Mouse (Mus musculus): Measurements from ENCODE around the gene S1pr4.

Gene S1pr4

DNA sequence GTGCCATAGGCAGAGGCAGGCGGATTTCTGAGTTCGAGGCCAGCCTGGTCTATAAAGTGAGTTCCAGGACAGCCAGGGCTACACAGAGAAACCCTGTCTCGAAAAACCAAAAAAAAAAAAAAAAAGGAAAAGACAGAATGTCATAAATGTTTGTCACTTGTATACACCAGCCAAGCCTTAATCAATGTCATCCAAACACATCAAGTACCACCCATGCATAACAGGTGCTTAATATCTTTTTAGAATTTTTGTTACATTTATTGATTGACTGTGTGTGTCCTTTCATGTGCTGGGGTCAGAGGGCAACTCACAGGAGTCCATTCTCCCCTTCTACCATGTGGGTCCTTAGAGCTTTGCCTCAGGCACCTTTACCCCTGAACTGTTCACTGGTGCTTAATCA lies at the start of gene S1pr4:
Gene S1pr4, minus strand, starts transcription at position 101 of the 400 bp plus-strand sequence.
- no peak for DNase-seq (ENCODE audit: low spot score)

DNA sequence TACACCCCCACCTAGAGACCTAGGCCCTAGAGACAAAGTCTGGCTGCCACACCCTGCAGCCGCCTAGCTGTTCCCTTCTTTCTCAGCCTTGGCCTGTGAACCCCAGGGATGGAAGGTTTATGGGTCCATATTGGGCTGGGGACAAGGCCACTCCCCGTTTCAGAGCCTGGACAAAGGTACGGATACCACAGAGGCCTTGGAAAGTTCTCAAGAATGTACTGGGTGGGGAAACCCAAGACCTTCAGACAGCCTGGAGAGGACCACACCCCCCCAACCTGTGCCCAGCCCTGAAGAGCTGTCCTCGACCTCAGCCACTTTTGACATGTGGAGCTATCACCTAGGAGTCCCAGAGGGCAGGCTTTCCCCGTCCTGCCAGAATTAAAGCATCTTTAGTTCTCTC lies 49.0 kb upstream of the S1pr4 start:
- DNase-seq (ENCODE audit: low spot score), result no peak

DNA sequence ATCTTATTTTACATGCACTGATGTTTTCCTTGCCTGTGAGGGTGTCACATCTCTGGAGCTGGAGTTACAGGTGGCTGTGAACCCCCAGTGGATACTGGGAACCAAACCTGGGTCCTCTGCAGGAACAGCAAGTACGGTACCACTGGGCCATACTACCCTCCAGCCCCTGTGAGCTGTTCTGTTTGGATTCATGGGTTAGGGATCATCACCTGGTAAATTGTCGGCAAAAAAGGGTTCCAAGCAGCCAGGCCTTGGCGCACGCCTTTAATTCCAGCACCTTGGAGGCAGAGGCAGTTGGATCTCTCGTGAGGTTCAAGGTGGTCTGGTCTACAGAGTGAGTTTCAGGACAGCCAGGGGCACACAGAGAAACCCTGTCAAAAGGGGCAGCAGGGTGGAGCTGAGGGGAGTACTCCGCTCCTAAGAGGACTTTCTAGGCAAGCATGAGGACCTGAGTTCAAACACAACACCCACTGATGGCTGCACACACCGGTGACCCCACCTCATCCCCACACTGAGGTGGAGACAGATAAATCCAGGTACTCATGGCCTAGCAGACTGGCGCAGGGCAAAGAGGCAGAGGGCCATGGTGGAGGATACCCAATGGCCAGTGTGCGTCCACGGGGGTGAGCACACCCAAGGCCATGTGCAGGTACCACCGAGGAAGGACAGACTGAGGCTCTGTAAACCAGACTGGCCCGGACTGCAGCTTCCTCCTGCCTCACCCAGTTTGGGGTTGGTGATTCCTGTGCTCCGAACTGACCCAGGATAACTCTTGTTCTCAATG lies 47.0 kb upstream of the S1pr4 start:
- DNase-seq (ENCODE audit: low spot score), result no peak

DNA sequence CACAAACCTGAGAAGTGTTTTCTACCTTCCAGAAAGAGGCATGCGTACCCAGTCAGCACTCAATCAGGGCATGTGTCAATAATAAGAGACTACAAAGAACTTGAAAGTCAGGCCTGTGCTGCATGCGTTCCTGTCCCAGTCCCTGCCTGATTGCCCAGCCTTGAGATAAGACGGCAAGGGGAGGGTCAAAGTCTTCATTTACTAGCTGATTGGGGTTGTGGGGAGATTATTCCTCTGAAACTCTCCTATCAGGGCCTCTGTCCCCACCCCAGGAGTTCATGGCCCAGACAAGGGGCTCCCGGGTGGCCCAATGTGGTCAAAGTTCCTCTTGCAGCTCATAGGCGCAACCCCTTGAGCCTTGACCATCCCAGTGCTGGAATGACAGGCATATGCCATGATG lies 46.4 kb upstream of the S1pr4 start:
- DNase-seq (ENCODE audit: low spot score), result no peak

DNA sequence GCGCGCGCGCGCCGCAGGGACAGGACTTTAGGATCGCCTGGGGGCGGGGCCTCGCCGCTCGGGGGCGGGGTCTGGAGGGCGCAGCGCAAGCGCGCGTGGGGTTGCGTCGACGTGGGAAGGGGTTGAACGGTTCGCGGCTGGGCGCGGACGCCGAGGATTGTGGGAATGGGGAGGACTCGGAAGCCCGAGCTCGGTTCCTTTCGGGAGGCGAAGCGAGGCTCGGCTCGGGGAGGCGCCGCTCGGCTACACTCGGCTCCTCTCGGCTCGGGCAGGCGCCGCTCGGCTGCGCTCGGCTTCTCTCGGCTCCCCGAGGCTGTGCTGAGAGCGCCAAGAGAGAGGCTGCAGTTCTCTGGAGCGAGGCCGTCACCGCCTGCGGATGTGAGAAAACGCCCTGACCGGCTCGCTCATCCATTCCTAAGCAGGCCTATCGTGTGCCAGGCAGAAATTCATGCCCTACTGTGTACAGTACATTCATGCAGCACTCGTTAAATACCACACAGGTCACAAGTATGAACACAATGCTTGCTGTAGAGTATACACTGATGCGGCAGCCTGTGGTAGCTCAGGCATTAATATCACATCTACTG lies 45.3 kb upstream of the S1pr4 start, which contains the start of gene Gna11:
Gene Gna11, minus strand, starts transcription at position 30 of the 587 bp plus-strand sequence.
- DNase-seq (ENCODE audit: low spot score), result peak; percentile 99

DNA sequence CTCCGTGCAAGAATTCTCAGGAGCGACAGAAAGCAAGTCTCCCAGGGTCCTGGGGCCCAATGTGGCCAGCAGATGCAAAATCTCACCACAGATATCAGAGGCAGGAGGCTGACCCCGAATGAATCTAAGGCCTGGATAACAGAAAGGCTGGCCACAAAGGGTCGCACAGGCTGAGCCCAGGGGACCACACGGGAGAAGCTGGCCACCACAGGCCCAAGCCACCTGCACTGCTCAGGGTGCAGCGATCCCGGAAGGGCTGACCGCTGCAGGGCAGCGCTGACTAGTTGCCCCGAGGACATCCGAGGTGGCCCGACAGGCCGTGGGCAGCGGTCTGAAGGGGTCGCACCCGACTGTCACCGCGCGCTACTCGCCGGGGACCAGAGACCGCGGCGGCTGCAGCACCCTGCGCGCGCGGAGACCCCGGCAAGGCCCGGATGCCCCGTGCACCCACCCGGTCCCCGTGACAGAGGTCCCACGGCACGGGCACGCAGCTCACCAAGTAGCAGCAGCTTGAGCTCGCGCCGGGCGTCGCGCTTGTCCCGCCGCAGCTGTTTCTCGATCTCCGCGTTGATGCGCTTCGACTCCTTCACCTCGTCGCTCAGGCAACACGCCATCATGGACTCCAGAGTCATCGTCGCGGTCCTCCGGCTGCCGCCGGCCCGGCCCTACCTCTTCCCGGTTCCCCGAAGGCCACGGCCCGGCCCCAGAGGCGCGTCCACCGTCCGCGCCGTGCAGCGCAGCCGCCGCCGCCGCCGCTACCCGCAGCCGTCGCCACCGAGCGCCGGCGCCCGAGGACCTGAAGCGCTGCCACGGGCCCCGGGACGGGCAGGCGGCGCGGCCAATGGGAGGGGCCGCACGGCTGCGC lies 44.6 kb upstream of the S1pr4 start:
- DNase-seq (ENCODE audit: low spot score), result no peak

DNA sequence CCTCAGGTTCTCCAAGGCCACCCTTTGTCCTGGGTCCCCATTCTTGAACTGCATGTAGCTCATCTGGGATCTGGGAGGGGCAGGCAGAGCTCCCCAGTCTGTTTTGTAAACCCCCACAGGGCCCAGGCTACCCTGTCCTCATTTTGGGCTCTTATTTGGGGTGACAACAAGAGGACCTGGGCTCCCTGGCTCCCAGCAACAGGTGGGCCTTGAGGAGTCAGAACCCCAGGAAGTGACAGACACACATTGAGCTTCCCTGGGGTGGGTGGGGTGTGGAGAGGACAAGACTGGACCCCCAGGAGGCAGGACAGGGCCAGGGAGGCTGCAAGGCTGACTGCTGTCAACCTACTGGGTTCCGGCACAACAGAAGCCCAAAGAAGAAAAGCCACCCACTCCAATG lies 43.7 kb upstream of the S1pr4 start:
- DNase-seq (ENCODE audit: low spot score), result no peak

DNA sequence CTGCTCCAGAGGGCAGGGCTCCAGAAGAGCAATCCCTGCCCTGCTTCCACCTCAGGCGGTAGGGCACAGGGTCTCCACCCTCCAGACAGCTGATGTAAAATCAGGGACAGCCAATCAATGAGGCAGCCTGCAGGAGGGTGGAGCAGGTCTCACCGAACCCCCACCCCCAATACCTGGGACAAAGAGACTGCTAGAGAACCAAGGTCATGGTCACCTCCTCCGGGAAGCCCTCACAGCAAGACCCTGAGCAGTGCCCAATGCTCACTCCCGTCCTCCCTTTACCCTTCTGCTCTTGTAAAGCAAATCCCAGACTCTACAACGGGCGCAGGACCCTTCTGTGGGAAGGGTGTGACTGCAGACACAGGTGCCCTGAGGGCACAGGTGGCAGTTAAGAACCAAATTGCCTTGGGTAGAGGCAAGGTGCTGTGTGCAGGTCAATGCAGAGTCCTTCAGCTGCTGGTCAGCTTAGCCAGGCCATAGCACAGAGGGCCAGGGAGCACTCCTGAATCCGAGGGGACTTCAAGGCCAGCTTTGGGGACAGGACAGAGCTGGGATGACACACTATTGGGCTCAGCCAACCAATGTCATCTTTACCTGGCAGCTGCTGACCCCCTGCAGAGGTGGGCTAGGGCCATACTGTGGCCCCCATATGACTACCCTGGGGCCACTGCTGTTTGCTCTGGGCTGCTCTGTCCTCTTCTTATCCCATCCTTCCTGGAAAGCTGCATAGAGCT lies 43.0 kb upstream of the S1pr4 start:
- DNase-seq (ENCODE audit: low spot score), result no peak

DNA sequence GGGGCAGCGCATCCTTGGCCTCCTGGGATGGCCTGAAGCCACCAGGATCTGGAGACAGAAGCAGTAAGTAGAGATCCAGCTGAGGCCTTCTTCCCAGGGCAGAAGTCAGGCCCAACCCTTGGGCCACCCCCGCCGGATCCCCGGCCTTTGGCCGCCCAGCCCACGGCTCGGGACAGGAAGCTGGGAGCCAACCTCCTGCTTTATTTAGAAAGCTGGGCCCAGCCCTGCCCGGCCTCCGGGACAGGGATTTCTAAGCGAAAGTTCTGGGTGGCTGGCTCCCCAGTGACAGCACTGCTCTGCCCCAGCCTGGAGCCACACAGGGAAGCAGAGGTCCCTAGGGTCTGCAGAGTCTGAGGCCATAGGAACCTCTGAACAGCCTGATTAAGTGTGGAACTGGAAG lies 41.9 kb upstream of the S1pr4 start:
- DNase-seq (ENCODE audit: low spot score), result no peak

DNA sequence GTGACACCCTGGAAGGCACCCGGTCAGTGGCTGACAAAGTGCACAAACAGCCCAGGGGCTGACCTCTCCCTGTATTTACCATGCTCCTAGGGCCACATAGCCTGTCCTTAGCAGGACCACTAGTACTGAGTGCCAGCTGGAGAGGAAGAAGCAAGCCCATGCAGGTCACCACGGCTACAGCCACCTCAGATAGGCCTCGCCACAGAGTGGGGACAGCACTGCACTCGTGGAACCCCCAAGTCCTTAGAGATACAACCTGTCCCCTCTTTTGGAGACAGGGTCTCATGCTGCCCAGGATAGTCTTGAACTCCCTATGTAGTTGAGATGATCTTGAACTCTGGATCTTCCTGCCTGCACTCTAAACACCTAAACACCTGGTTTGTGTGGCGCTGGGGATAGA lies 41.4 kb upstream of the S1pr4 start:
- DNase-seq (ENCODE audit: low spot score), result no peak

DNA sequence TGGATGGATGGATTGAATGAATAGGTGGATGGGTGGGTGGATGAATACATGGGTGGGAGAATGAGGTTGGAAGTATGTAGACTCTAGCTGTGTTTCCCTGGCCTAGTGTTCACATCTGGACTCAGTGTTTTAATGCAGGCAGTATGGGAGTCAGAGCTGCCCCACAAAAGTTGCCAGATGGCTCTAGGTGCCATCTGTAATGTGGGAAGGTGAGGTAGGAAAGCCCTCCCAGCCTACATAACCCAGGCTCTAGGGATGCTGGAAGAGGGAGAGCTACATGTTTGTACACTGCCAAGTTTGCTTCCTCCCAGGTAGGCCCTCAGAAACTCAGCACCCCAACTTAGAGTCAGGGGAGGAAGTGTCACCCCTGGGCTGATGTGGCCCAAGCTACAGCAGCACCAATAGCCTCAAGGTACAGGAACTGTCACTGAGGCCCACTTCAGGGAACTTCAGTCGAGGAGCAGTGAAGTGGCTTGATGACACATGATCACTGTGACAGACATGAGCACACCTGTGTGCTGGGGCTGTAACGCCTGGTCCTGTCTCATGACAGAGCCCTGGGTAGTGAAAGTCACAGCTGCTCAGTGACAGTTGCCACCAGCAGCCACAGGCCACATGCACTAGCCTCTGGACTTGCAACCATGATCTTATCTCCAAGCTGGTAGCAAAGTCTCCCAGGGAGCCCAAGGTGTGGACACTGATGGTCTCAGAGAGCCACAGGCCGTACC lies 38.6 kb upstream of the S1pr4 start:
- DNase-seq (ENCODE audit: low spot score), result no peak

DNA sequence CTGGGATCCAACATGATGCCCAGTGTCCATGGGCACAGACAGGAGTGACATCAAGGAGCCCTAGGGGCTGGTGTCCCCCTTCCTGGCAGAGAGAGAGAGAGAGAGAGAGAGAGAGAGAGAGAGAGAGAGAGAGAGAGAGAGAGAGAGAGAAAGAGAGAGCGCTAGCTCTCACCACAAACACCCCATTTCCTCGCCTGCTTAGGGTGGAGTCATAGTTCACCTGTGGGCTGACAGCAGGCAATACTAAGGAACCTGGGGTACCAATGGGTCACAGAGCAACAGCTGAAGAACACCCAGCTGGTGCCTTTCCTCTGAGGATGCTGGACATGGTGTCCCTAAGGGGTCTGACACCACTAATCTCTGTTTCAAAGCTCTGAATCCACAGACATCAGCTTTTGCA lies 37.5 kb upstream of the S1pr4 start:
- no peak for DNase-seq (ENCODE audit: low spot score)

DNA sequence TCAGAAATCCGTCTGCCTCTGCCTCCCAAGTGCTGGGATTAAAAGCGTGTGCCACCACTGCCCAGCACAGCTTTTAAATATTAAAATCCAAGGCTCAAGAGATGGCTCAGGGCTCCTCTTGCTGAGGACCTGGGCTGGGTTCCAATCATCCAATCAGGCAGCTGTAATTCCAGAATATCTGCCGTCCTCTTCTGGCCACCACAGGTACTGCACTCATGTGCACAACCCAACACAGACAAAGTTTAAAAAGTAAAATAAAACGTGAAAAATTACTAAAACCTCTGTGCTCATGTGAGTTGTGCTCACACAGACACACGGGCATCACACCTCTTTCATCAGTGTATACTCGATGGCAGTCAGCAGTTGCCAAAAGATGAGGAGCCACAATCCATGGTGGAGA lies 36.8 kb upstream of the S1pr4 start:
- no peak for DNase-seq (ENCODE audit: low spot score)

DNA sequence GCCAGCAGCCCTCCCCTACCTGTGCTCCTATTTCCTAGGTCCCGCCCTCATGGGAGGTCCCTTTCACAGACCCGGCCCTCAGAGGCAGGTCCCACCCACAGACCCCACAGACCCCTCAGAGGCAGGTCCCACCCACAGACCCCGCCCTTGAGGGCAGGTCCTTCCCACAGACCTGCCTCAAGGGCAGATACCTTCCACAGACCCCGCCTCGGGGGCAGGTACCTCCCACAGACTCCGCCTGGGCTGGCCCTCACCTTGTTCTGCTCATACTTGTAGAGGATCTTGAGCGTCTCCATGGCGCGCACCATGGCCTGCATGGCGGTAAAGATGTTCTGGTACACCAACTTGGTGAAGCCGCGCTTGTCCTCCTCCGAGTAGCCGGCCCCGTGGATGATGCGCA lies 34.9 kb upstream of the S1pr4 start:
- no peak for DNase-seq (ENCODE audit: low spot score)

DNA sequence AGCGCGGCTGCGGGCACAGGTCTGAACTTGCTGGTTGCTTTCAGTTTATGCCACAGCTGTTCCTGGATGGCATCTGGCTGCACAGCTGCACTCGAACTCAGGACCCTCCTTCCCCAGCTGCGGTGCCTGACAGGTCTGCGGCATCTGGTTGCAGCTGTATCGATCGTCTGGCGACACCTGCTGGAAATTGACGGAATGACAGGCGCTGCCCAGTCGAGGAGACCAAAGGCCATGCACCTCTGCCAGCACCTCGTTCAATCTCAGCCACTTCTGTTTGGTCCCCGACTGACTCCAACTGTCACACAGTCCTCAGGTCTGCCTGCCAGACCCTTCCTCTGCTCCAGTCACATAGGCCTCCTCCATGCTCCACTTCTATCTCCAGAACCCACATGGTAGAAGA lies 26.8 kb upstream of the S1pr4 start:
- DNase-seq (ENCODE audit: low spot score), result peak; percentile 72

DNA sequence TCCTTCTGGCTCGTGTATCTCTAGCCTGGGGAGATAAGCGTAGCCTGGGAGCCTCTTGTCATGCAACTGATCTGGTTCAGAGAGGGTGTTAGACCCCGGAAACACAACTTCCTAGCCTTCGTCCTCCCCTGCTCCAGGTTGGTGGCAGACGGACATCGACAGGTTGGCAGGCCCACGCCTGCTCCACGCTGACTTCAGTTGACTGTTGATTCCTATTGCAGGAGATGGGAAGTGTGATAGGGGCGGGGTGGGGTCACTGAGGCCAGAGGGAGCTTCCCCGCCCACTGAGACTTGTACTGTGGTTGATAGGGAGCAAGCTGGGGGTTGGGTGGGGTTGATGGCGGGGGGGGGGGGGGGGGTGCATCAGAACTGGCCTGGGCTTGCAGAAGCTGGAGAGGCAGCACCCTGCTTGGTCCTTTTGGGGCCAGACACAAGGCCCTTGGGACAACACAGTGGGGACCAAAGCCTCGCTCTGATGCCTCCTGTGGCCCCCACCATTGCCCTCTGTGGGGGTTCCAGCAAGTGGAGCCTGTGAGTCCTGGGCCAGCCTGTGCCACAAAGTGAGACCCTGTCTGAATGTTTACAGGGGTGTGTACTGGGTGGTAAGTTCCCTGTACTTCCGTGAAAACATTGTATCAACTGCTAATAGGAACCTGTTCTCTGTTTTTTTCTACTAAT lies 25.2 kb upstream of the S1pr4 start:
- no peak for DNase-seq (ENCODE audit: low spot score)

DNA sequence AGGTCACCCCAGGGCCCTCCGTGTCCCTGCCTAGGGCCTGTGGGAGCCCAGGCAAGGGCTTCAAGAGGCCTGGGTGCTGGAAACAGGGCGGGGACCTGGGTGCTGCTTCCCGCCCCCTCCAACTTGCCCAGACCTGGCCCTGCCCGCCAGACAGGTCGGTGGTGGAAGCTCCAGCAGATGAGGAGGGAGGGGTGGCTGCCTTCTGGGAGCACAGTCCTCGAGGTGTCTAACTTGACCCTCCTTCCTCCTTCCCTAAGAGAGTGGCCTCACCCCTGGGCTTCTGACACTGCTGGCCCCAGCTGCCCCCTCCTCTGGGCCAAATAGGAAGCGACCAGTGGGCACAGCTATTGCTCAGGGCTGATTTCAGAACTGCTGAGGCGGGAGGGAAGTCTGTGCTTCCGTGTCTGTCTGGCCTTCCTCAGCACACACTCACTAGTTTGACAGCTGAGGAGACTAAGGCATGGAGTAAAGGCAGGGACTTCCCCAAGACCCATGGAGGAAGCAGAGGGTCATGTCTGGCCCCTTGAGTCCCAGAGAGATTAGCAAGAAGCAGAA lies 24.2 kb upstream of the S1pr4 start, which contains the start of gene Gna15:
Gene Gna15, minus strand, starts transcription at position 175 of the 555 bp plus-strand sequence.
- DNase-seq (ENCODE audit: low spot score), result no peak

DNA sequence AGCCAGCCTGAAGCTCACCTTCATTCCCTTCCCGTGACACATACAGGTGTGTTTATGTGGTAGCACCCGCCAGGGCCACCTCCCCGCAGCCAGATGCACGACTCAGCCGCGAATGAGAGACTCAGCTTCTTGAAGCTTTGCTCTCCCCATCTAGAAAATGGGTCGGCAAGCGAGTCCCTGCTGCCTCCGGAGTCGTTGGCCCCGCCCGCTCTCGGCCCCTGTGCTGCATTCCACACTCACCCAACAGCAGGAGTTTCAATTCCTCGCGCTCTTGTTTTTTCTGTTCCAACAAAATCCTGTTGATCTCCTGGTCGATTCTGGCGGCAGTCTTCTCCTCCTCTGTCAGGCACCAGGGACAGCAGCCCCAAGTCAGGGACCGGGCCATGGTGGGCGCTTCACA lies 23.6 kb upstream of the S1pr4 start:
- DNase-seq (ENCODE audit: low spot score), result no peak

DNA sequence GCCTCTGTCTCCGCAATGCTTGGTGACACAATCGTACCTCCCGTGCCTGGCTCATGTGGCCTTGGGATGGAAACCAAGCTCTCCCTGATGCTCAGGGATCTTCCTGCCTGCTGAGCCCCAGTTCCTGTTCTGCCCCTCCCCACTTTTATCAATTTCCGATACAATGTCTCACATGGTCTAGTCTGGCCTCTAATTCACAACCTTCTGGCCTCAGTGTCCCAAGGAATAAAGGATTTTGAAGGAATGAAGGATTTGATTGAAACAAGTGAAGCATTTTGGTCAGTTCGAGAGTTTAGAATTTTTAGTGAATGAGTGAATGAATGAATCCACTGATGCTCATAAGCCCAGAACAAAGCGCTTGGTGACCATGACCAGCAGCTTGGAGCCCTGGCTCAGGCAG lies 23.2 kb upstream of the S1pr4 start:
- no peak for DNase-seq (ENCODE audit: low spot score)

DNA sequence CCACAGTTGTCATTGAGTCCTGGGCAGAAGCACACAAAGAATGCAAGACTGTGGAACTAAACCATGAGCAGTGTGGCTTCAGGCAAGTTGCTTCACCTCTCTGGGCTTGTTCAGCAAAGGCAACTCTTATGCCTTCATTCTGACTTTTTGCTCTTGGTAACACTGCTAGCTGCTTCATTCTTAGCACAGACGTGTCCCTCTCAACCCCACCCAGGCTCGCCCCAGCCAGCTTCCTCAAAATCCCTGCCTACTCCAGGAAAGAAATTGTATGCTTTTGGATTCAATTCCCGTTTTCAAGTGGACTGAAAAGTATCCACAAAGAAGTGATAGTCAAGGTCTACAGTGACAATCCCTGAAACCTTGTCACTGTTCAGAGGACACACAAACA lies 20.0 kb upstream of the S1pr4 start:
- DNase-seq (ENCODE audit: low spot score), result no peak

Data from testis, postnatal 14 days (tissue).